Mouse (Mus musculus): ENCODE results near the gene Rictor.
A peak's percentile ranks its signal among the peaks of the same experiment; 100 is the strongest.
"Not testable (repeated sequence)": the region's sequence is repeated elsewhere in the genome, so short reads cannot be mapped to it uniquely, and the experiment has no call there.

Gene Rictor

GRCm38 (mm10) chr15:6739180-6739579 is 31.0 kb downstream of the Rictor start:
- DNase-seq, result no peak

- DNase-seq, result no peak
These were observed 34.3 kb downstream of the Rictor start for GRCm38 (mm10) chr15:6742337-6743025.

GRCm38 (mm10) chr15:6743723-6744122 is 35.5 kb downstream of the Rictor start:
- no peak for DNase-seq

- DNase-seq, result not testable (repeated sequence)
These were observed 38.3 kb downstream of the Rictor start for GRCm38 (mm10) chr15:6746301-6746983.

- DNase-seq, result no peak
These were observed 38.8 kb downstream of the Rictor start for GRCm38 (mm10) chr15:6747001-6747400.

GRCm38 (mm10) chr15:6754400-6754799 is 46.2 kb downstream of the Rictor start:
- no peak for DNase-seq

- DNase-seq, result no peak
These were observed 64.1 kb downstream of the Rictor start for GRCm38 (mm10) chr15:6772265-6772664.

- DNase-seq, result no peak
These were observed 78.0 kb downstream of the Rictor start for GRCm38 (mm10) chr15:6786212-6786611.

- DNase-seq, result peak; percentile 16
These were observed 79.1 kb downstream of the Rictor start for GRCm38 (mm10) chr15:6787236-6787635.

- DNase-seq, result no peak
These were observed 81.8 kb downstream of the Rictor start for GRCm38 (mm10) chr15:6790011-6790410.

GRCm38 (mm10) chr15:6791648-6792047 is 83.5 kb downstream of the Rictor start:
- no peak for DNase-seq

GRCm38 (mm10) chr15:6792846-6793245 is 84.7 kb downstream of the Rictor start:
- no peak for DNase-seq

GRCm38 (mm10) chr15:6801212-6801611 is 93.0 kb downstream of the Rictor start:
- DNase-seq, result not testable (repeated sequence)

- no peak for DNase-seq
These were observed 107.6 kb downstream of the Rictor start for GRCm38 (mm10) chr15:6815807-6816206.

- DNase-seq, result no peak
These were observed 132.0 kb downstream of the Rictor start for GRCm38 (mm10) chr15:6840199-6840598.

- DNase-seq, result no peak
These were observed 141.7 kb downstream of the Rictor start for GRCm38 (mm10) chr15:6849851-6850250.
